In genomic region chr10:8589106-8589505, GRCm38 (mm10) we compare ENCODE assay signal across 24 mouse cellular contexts.
A peak's percentile ranks its signal among the peaks of the same experiment; 100 is the strongest.
DNase-seq lines count a peak whose midpoint lies in the region; ATAC-seq lines count a peak whose summit lies in the region.
"Had no signal": no experiment of that assay in that cellular context is flagged by ENCODE, and none has a peak within 500 bp of the region (broad histone marks: within the 10 kb centered on the region; RNA-seq: fewer than 3 reads in every experiment).

No protein-coding gene starts in this region.

- H3K4me1 ChIP-seq in forebrain, embryonic 14.5 days (ENCODE audit: control insufficient read depth, insufficient read depth, low read length): no peaks in the 10 kb centered on the region
- no peaks in the 10 kb centered on the region for H3K4me1 ChIP-seq in forebrain, embryonic 12.5 days
- H3K4me1 ChIP-seq in neural tube, embryonic 11.5 days (ENCODE audit: control insufficient read depth, insufficient read depth, low read length): no peaks in the 10 kb centered on the region
- H3K4me1 ChIP-seq: heart, embryonic 12.5 days; hindbrain, embryonic 10.5 days; midbrain, embryonic 15.5 days had no signal

- peak; percentile 16 for DNase-seq in forebrain, embryonic 14.5 days (ENCODE audit: low spot score)
- DNase-seq in neural tube, embryonic 11.5 days (ENCODE audit: low spot score): no peak
- DNase-seq in neural tube, embryonic 10.5 days (ENCODE audit: extremely low spot score, low spot score): no peak
- peak; percentile 24 for DNase-seq in NIH3T3 (ENCODE audit: low read depth)
- DNase-seq in kidney, adult 8-10 months: no peak
- DNase-seq: adrenal gland, postnatal 25 days; cerebellum, adult 9-11 months; gastrocnemius, postnatal 25 days; heart, adult 18-20 months; heart, postnatal 10 days; liver, postnatal 0 days; lung, postnatal 10 days; right cerebral cortex, postnatal 25 days; spleen, adult 18-20 months had no signal

- H3K4me3 ChIP-seq in forebrain, embryonic 14.5 days (ENCODE audit: low read depth, low read length): no peak overlapping the region
- H3K4me3 ChIP-seq in forebrain, embryonic 12.5 days (replicated peaks): no peak overlapping the region
- H3K4me3 ChIP-seq in neural tube, embryonic 11.5 days (ENCODE audit: low read depth, low read length): no peak overlapping the region
- H3K4me3 ChIP-seq: erythroblast, embryonic 14.5 days; heart, embryonic 12.5 days; hindbrain, embryonic 10.5 days; limb, embryonic 12.5 days; midbrain, embryonic 15.5 days; myocyte had no signal

- no peak overlapping the region for H3K9ac ChIP-seq in forebrain, embryonic 14.5 days (ENCODE audit: low read length)
- H3K9ac ChIP-seq in forebrain, embryonic 12.5 days: no peak overlapping the region
- H3K9ac ChIP-seq in neural tube, embryonic 11.5 days (ENCODE audit: low read length): no peak overlapping the region
- H3K9ac ChIP-seq: heart, embryonic 12.5 days; limb, embryonic 12.5 days; liver, postnatal 0 days; midbrain, embryonic 15.5 days had no signal

- H3K27ac ChIP-seq in forebrain, embryonic 14.5 days (ENCODE audit: low read depth, low read length): no peak overlapping the region
- H3K27ac ChIP-seq in forebrain, embryonic 12.5 days: no peak overlapping the region
- H3K27ac ChIP-seq in neural tube, embryonic 11.5 days (ENCODE audit: low read depth, low read length): no peak overlapping the region
- H3K27ac ChIP-seq: hindbrain, embryonic 10.5 days; limb, embryonic 12.5 days; midbrain, embryonic 15.5 days had no signal

- no peaks in the 10 kb centered on the region for H3K36me3 ChIP-seq in forebrain, embryonic 14.5 days (ENCODE audit: control insufficient read depth, insufficient read depth, low read length)
- no peaks in the 10 kb centered on the region for H3K36me3 ChIP-seq in forebrain, embryonic 12.5 days (replicated peaks)
- H3K36me3 ChIP-seq in neural tube, embryonic 11.5 days (ENCODE audit: control insufficient read depth, insufficient read depth, low read length): no peaks in the 10 kb centered on the region
- H3K36me3 ChIP-seq: heart, embryonic 12.5 days; hindbrain, embryonic 10.5 days; limb, embryonic 12.5 days; midbrain, embryonic 15.5 days had no signal

- 86% methylated on average over 1 of the region's 1 CpGs for WGBS in forebrain, embryonic 14.5 days
- WGBS in forebrain, embryonic 12.5 days: 85% methylated on average over 1 of the region's 1 CpGs
- WGBS in neural tube, embryonic 11.5 days: 82% methylated on average over 1 of the region's 1 CpGs

- no peak overlapping the region for H3K4me2 ChIP-seq in forebrain, embryonic 14.5 days (ENCODE audit: low read length)
- no peak overlapping the region for H3K4me2 ChIP-seq in forebrain, embryonic 12.5 days
- H3K4me2 ChIP-seq in neural tube, embryonic 11.5 days (ENCODE audit: low read depth): no peak overlapping the region
- H3K4me2 ChIP-seq: heart, embryonic 12.5 days; limb, embryonic 12.5 days; liver, embryonic 11.5 days; midbrain, embryonic 15.5 days had no signal

- ATAC-seq in forebrain, embryonic 14.5 days: no peak
- ATAC-seq in forebrain, embryonic 12.5 days (ENCODE audit: low FRiP score): no peak
- 0 out of 2 replicates have a peak, but pooled peaks have one; percentile 31 for ATAC-seq in neural tube, embryonic 11.5 days (ENCODE audit: insufficient read depth, low FRiP score, low TSS enrichment)
- no peak for ATAC-seq in megakaryocyte, adult 5-6 weeks (ENCODE audit: poor library complexity, severe bottlenecking)
- ATAC-seq: intestine, postnatal 0 days; liver, postnatal 0 days; midbrain, embryonic 15.5 days had no signal

- H3K27me3 ChIP-seq in forebrain, embryonic 14.5 days (replicated peaks; ENCODE audit: control insufficient read depth, insufficient read depth, low read length): no peaks in the 10 kb centered on the region
- H3K27me3 ChIP-seq in forebrain, embryonic 12.5 days: no peaks in the 10 kb centered on the region
- no peaks in the 10 kb centered on the region for H3K27me3 ChIP-seq in neural tube, embryonic 11.5 days (ENCODE audit: control insufficient read depth, insufficient read depth, low read length)
- H3K27me3 ChIP-seq: heart, embryonic 12.5 days; limb, embryonic 12.5 days; midbrain, embryonic 15.5 days had no signal

- no peaks in the 10 kb centered on the region for H3K9me3 ChIP-seq in forebrain, embryonic 14.5 days (replicated peaks; ENCODE audit: control insufficient read depth, low read length)
- no peaks in the 10 kb centered on the region for H3K9me3 ChIP-seq in forebrain, embryonic 12.5 days
- H3K9me3 ChIP-seq in neural tube, embryonic 11.5 days (ENCODE audit: control insufficient read depth, low read length): no peaks in the 10 kb centered on the region
- H3K9me3 ChIP-seq: heart, embryonic 12.5 days; hindbrain, embryonic 10.5 days; limb, embryonic 12.5 days; midbrain, embryonic 15.5 days had no signal

Comparison
In these comparisons a context has a peak if more than half of its experiments do, and no peak if none do; other contexts are left out.
1. DNase-seq: peak in forebrain, embryonic 14.5 days (single experiment) and NIH3T3 (single experiment); none in neural tube, embryonic 11.5 days (single experiment), neural tube, embryonic 10.5 days (single experiment) and kidney, adult 8-10 months (0 of 2).